Mouse (Mus musculus): ENCODE data around the gene H2-T22. TPM values are rescaled to one million over a fixed set of nuclear protein-coding genes. Genes with fewer than 3 reads are reported as not detected.

Gene H2-T22
- polyA plus RNA-seq (2012; ENCODE audit: low replicate concordance), result 8.8 and 13.7 TPM in 2 replicates

GRCm38 (mm10) chr17:36042610-36043169, at the start of gene H2-T22, which contains the start of gene Gm6034:
Gene H2-T22, minus strand, starts transcription at chr17:36042747.
Gene Gm6034, plus strand, starts transcription at chr17:36042961.

GRCm38 (mm10) chr17:36058362-36058761, 15.8 kb upstream of the H2-T22 start, which contains the start of gene Gm11127:
Gene Gm11127, minus strand, starts transcription at chr17:36058371.

GRCm38 (mm10) chr17:36032351-36032875, 10.1 kb downstream of the H2-T22 start, which contains the start of gene H2-T23:
Gene H2-T23, minus strand, starts transcription at chr17:36032855.

GRCm38 (mm10) chr17:36020191-36021073, 22.1 kb downstream of the H2-T22 start, which contains the start of gene H2-T24:
Gene H2-T24, minus strand, starts transcription at chr17:36020560.

Other genes with a start within 250 kb of the H2-T22 start
- gene Ier3, start 221.1 kb downstream of the H2-T22 start, polyA plus RNA-seq (2012; ENCODE audit: low replicate concordance), result 13.5 and 25.1 TPM in 2 replicates
- gene Flot1, start 219.5 kb downstream of the H2-T22 start, polyA plus RNA-seq (2012; ENCODE audit: low replicate concordance), result 15.9 and 21.2 TPM in 2 replicates
- gene Tubb5, start 204.4 kb downstream of the H2-T22 start, polyA plus RNA-seq (2012; ENCODE audit: low replicate concordance), result 56.2 and 381 TPM in 2 replicates
- 7.6 and 23.3 TPM in 2 replicates for gene Mdc1, start 201.2 kb downstream of the H2-T22 start, polyA plus RNA-seq (2012; ENCODE audit: low replicate concordance)
- gene Nrm, start 181.4 kb downstream of the H2-T22 start, polyA plus RNA-seq (2012; ENCODE audit: low replicate concordance), result 6.1 and 21.0 TPM in 2 replicates
- gene Ppp1r18, start 177.2 kb downstream of the H2-T22 start, polyA plus RNA-seq (2012; ENCODE audit: low replicate concordance), result 60.9 and 104 TPM in 2 replicates
- gene Dhx16, start 162.9 kb downstream of the H2-T22 start, polyA plus RNA-seq (2012; ENCODE audit: low replicate concordance), result 47.3 and 54.9 TPM in 2 replicates
- gene 2310061I04Rik, start 145.3 kb downstream of the H2-T22 start, polyA plus RNA-seq (2012; ENCODE audit: low replicate concordance), result 442 and 598 TPM in 2 replicates
- gene Atat1, start 132.7 kb downstream of the H2-T22 start, polyA plus RNA-seq (2012; ENCODE audit: low replicate concordance), result 27.0 and 29.6 TPM in 2 replicates
- 6.0 and 7.8 TPM in 2 replicates for gene Mrps18b, start 126.4 kb downstream of the H2-T22 start, polyA plus RNA-seq (2012; ENCODE audit: low replicate concordance)
- gene Ppp1r10, start 126.3 kb downstream of the H2-T22 start, polyA plus RNA-seq (2012; ENCODE audit: low replicate concordance), result 43.9 and 58.4 TPM in 2 replicates
- gene Abcf1, start 73.0 kb downstream of the H2-T22 start, polyA plus RNA-seq (2012; ENCODE audit: low replicate concordance), result 59.2 and 180 TPM in 2 replicates
- gene Gnl1, start 62.9 kb downstream of the H2-T22 start, polyA plus RNA-seq (2012; ENCODE audit: low replicate concordance), result 57.8 and 75.8 TPM in 2 replicates
- gene Prr3, start 62.5 kb downstream of the H2-T22 start, polyA plus RNA-seq (2012; ENCODE audit: low replicate concordance), result 12.4 and 15.2 TPM in 2 replicates
- gene H2-T24, start 22.2 kb downstream of the H2-T22 start, polyA plus RNA-seq (2012; ENCODE audit: low replicate concordance), result 13.9 and 21.8 TPM in 2 replicates
- gene H2-T23, start 9.9 kb downstream of the H2-T22 start, polyA plus RNA-seq (2012; ENCODE audit: low replicate concordance), result 71.1 and 96.8 TPM in 2 replicates
- gene Gm6034, start 214 bp upstream of the H2-T22 start, polyA plus RNA-seq (2012; ENCODE audit: low replicate concordance), result not detected in 2 replicates
- gene Gm11127, start 15.6 kb upstream of the H2-T22 start, polyA plus RNA-seq (2012; ENCODE audit: low replicate concordance), result 39.1 and 40.3 TPM in 2 replicates
- not detected in 2 replicates for gene Gm19684, start 78.9 kb upstream of the H2-T22 start, polyA plus RNA-seq (2012; ENCODE audit: low replicate concordance)
- 0.30 TPM in 1 of 2 replicates, not detected in the other for gene Gm7030, start 86.7 kb upstream of the H2-T22 start, polyA plus RNA-seq (2012; ENCODE audit: low replicate concordance)
- gene Gm8909, start 125.8 kb upstream of the H2-T22 start, polyA plus RNA-seq (2012; ENCODE audit: low replicate concordance), result 0.54 TPM in 1 of 2 replicates, not detected in the other
- not detected in 2 replicates for gene H2-T3, start 147.5 kb upstream of the H2-T22 start, polyA plus RNA-seq (2012; ENCODE audit: low replicate concordance)
- 59.6 and 98.6 TPM in 2 replicates for gene Rpp21, start 215.3 kb upstream of the H2-T22 start, polyA plus RNA-seq (2012; ENCODE audit: low replicate concordance)
- gene Trim39, start 229.5 kb upstream of the H2-T22 start, polyA plus RNA-seq (2012; ENCODE audit: low replicate concordance), result 10.4 and 12.7 TPM in 2 replicates
- not detected in 2 replicates for gene H2-M10.2, start 243.7 kb upstream of the H2-T22 start, polyA plus RNA-seq (2012; ENCODE audit: low replicate concordance)

All from leukemia stem cell, adult 10-12 weeks (primary cell).